Mouse (Mus musculus): ENCODE results near the gene Mnt. TPM values are rescaled to one million over a fixed set of nuclear protein-coding genes. Genes with fewer than 3 reads are reported as not detected.

The Mnt gene
- polyA plus RNA-seq, 1 experiment from 2014 or later, result 5.1 TPM

- ATAC-seq (ENCODE audit: insufficient number of reproducible peaks, low FRiP score, low TSS enrichment, low read depth) (no peak), DNase-seq (ENCODE audit: low spot score) (no peak)
- 71% methylated on average over 14 of the region's 14 CpGs for WGBS
- no peaks in the 10 kb centered on the region for H3K9me3 ChIP-seq (ENCODE audit: control insufficient read depth, low read length)
- no peak overlapping the region for H3K4me2 ChIP-seq (ENCODE audit: low read depth, severe bottlenecking)
- H3K36me3 ChIP-seq (ENCODE audit: control insufficient read depth, insufficient read depth, low read length), result no peaks in the 10 kb centered on the region
- H3K27ac ChIP-seq (replicated peaks; ENCODE audit: low read depth, low read length), result no peak overlapping the region
- no peak overlapping the region for H3K9ac ChIP-seq (ENCODE audit: low read length)
- no peaks in the 10 kb centered on the region for H3K27me3 ChIP-seq (ENCODE audit: control insufficient read depth, insufficient read depth, low read length)
- H3K4me1 ChIP-seq (ENCODE audit: control insufficient read depth, insufficient read depth, low read length), result peaks cover under 1% of the 10 kb centered on the region
- no peak overlapping the region for H3K4me3 ChIP-seq (ENCODE audit: low read depth, low read length)
Measured at GRCm38 (mm10) chr11:74881979-74882378, 51.3 kb downstream of the Mnt start.

DNA sequence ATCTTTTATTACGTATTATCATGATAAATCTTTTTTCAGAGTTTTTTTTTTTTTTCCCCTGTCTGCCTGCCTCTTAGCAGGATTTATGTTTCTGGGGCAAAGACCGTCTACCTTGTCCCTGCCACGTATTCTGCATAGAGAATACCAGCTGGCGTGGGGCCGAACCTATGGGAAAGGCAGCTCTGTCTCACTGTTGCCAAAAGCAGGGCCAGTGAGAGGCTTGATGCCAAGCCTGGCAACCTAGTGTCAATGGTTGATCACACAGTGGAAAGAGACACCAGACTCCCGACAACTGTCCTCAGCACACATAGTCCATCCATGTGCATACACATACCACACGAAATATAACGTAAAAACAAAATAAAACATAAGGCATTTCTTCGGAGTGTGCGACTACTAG lies 52.4 kb downstream of the Mnt start:
- Histone ChIP-seq H3K27me3 (ENCODE audit: control insufficient read depth, insufficient read depth, low read length) (no peaks in the 10 kb centered on the region), H3K9me3 (ENCODE audit: control insufficient read depth, low read length) (no peaks in the 10 kb centered on the region), H3K27ac (replicated peaks; ENCODE audit: low read depth, low read length) (no peak overlapping the region), H3K4me1 (ENCODE audit: control insufficient read depth, insufficient read depth, low read length) (no peaks in the 10 kb centered on the region), H3K9ac (ENCODE audit: low read length) (no peak overlapping the region), H3K36me3 (ENCODE audit: control insufficient read depth, insufficient read depth, low read length) (no peaks in the 10 kb centered on the region), H3K4me3 (ENCODE audit: low read depth, low read length) (no peak overlapping the region), H3K4me2 (ENCODE audit: low read depth, severe bottlenecking) (no peak overlapping the region)
- DNase-seq (ENCODE audit: low spot score) (no peak), ATAC-seq (ENCODE audit: insufficient number of reproducible peaks, low FRiP score, low TSS enrichment, low read depth) (no peak)
- WGBS, result 92% methylated on average over 10 of the region's 10 CpGs

DNA sequence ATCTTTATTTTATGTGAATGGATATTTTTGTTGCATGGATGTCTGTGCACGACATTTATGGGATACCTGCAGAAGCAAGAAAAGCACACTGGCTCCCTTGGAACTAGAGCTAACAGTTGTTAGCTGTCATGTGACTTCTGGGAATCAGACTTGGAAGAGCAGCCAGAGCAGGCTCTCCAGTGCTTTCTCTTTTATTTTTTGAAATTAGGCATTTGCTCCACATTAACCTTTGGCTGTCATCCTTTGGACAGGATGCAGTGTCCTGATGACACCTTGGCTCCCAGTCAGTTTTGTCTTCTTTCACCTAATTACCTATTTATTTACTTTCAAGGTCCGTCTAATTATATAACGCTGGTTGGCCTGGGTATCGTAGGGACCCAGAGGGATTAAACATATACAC lies 63.9 kb downstream of the Mnt start:
- no peak for ATAC-seq (ENCODE audit: insufficient number of reproducible peaks, low FRiP score, low TSS enrichment, low read depth)
- H3K27me3 ChIP-seq (ENCODE audit: control insufficient read depth, insufficient read depth, low read length), result no peaks in the 10 kb centered on the region
- H3K4me3 ChIP-seq (ENCODE audit: low read depth, low read length), result no peak overlapping the region
- H3K4me1 ChIP-seq (ENCODE audit: control insufficient read depth, insufficient read depth, low read length), result 0 out of 2 replicates have a peak, but pooled peaks cover 2% of the 10 kb centered on the region
- DNase-seq (ENCODE audit: low spot score), result no peak
- H3K36me3 ChIP-seq (ENCODE audit: control insufficient read depth, insufficient read depth, low read length), result peaks cover 4% of the 10 kb centered on the region; the same call in 1 of the 2 replicates
- no peak overlapping the region for H3K9ac ChIP-seq (ENCODE audit: low read length)
- H3K9me3 ChIP-seq (ENCODE audit: control insufficient read depth, low read length), result no peaks in the 10 kb centered on the region
- 84% methylated on average over 4 of the region's 4 CpGs for WGBS
- H3K27ac ChIP-seq (replicated peaks; ENCODE audit: low read depth, low read length), result no peak overlapping the region
- no peak overlapping the region for H3K4me2 ChIP-seq (ENCODE audit: low read depth, severe bottlenecking)

Small RNA genes lying within 50 kb of the gene (microRNA-seq; reads per million reads assigned to microRNA genes)
- gene Mir6926, result not detected

Other genes with a start within 250 kb of the Mnt start
- gene Rap1gap2, start 220.0 kb upstream of the Mnt start, polyA plus RNA-seq (2014; fragmentation: Nextera tagmentation; extraction: Ambion mirVana), result 0.35 and 0.60 TPM in 2 replicates
- 0.67 and 0.85 TPM in 2 replicates for gene Ccdc92b, start 211.3 kb upstream of the Mnt start, polyA plus RNA-seq (2014; fragmentation: Nextera tagmentation; extraction: Ambion mirVana)
- 14.0 and 16.0 TPM in 2 replicates for gene Cluh, start 181.4 kb upstream of the Mnt start, polyA plus RNA-seq (2014; fragmentation: Nextera tagmentation; extraction: Ambion mirVana)
- gene Pafah1b1, start 106.2 kb upstream of the Mnt start, polyA plus RNA-seq (2014; fragmentation: Nextera tagmentation; extraction: Ambion mirVana), result 77.5 and 83.3 TPM in 2 replicates
- gene Mettl16, start 60.1 kb upstream of the Mnt start, polyA plus RNA-seq (2014; fragmentation: Nextera tagmentation; extraction: Ambion mirVana), result 51.6 and 54.7 TPM in 2 replicates
- 3.0 and 3.4 TPM in 2 replicates for gene Sgsm2, start 66.1 kb downstream of the Mnt start, polyA plus RNA-seq (2014; fragmentation: Nextera tagmentation; extraction: Ambion mirVana)
- gene Tsr1, start 67.2 kb downstream of the Mnt start, polyA plus RNA-seq (2014; fragmentation: Nextera tagmentation; extraction: Ambion mirVana), result 52.9 and 59.9 TPM in 2 replicates
- gene Smg6, start 94.9 kb downstream of the Mnt start, polyA plus RNA-seq (2014; fragmentation: Nextera tagmentation; extraction: Ambion mirVana), result 18.5 and 20.8 TPM in 2 replicates
- 23.0 and 24.5 TPM in 2 replicates for gene Srr, start 95.0 kb downstream of the Mnt start, polyA plus RNA-seq (2014; fragmentation: Nextera tagmentation; extraction: Ambion mirVana)

All from limb, embryonic 11.5 days (tissue).